ENCODE assay signal across 10 mouse cellular contexts in genomic region chr1:163574409-163575161, GRCm38 (mm10).
DNase-seq lines count a peak whose midpoint lies in the region; ATAC-seq lines count a peak whose summit lies in the region.
"Had no signal": no experiment of that assay in that cellular context is flagged by ENCODE, and none has a peak within 500 bp of the region (broad histone marks: within the 10 kb centered on the region; RNA-seq: fewer than 3 reads in every experiment).

No protein-coding gene starts in this region.

- intact Hi-C loops in heart, postnatal 25 days (cut with DNase I) = no loop called here

- 0 out of 2 replicates have a peak, but pooled peaks cover 2% of the 10 kb centered on the region for H3K4me1 ChIP-seq in heart, embryonic 11.5 days (ENCODE audit: control insufficient read depth, insufficient read depth, low read length)
- H3K4me1 ChIP-seq in limb, embryonic 12.5 days (replicated peaks) = peaks cover 53% of the 10 kb centered on the region
- H3K4me1 ChIP-seq: liver, embryonic 13.5 days had no signal

- no peak overlapping the region for H3K9ac ChIP-seq in heart, embryonic 11.5 days (ENCODE audit: low read depth, low read length)
- no peak overlapping the region for H3K9ac ChIP-seq in limb, embryonic 12.5 days (replicated peaks)
- H3K9ac ChIP-seq: liver, embryonic 13.5 days had no signal

- no peaks in the 10 kb centered on the region for H3K9me3 ChIP-seq in heart, embryonic 11.5 days (replicated peaks; ENCODE audit: control insufficient read depth, low read length)
- no peaks in the 10 kb centered on the region for H3K9me3 ChIP-seq in limb, embryonic 12.5 days
- H3K9me3 ChIP-seq: liver, embryonic 13.5 days had no signal

- ATAC-seq in heart, embryonic 11.5 days (replicated peaks; ENCODE audit: insufficient number of reproducible peaks, low FRiP score, low TSS enrichment) = peak; percentile 59; the same call in 1 of the 2 replicates
- ATAC-seq in limb, embryonic 12.5 days (ENCODE audit: insufficient number of reproducible peaks, insufficient read depth, low FRiP score, low TSS enrichment, low read depth) = peak; percentile 94

- H3K27ac ChIP-seq in heart, embryonic 11.5 days (ENCODE audit: low read depth, low read length) = no peak overlapping the region
- peak overlapping the region; percentile 78 for H3K27ac ChIP-seq in limb, embryonic 12.5 days
- H3K27ac ChIP-seq: liver, embryonic 13.5 days had no signal

- no peak for DNase-seq in heart, postnatal 25 days (ENCODE audit: low spot score)
- peak; percentile 29 for DNase-seq in retina, postnatal 1 day
- no peak for DNase-seq in retina, embryonic 14.5 days (ENCODE audit: low spot score)
- no peak for DNase-seq in right cerebral cortex, postnatal 14 days
- DNase-seq in urinary bladder, postnatal 36 days (ENCODE audit: low spot score in 2 of 2) = no peak
- DNase-seq in frontal cortex, postnatal 36 days (ENCODE audit: low spot score in 2 of 2) = no peak
- DNase-seq: liver, embryonic 13.5 days had no signal

- H3K27me3 ChIP-seq in heart, embryonic 11.5 days (ENCODE audit: control insufficient read depth, insufficient read depth, low read length) = no peaks in the 10 kb centered on the region
- H3K27me3 ChIP-seq in limb, embryonic 12.5 days = no peaks in the 10 kb centered on the region
- H3K27me3 ChIP-seq: CH12.LX; liver, embryonic 13.5 days had no signal

- WGBS in heart, embryonic 11.5 days (ENCODE audit: insufficient replicate concordance) = 54% methylated on average over 16 of the region's 16 CpGs
- 12% methylated on average over 16 of the region's 16 CpGs for WGBS in limb, embryonic 12.5 days

- H3K4me2 ChIP-seq in heart, embryonic 11.5 days = no peak overlapping the region
- H3K4me2 ChIP-seq in limb, embryonic 12.5 days = peak overlapping the region; percentile 42
- H3K4me2 ChIP-seq: liver, embryonic 13.5 days had no signal

- H3K36me3 ChIP-seq in heart, embryonic 11.5 days (ENCODE audit: control insufficient read depth, insufficient read depth, low read length) = no peaks in the 10 kb centered on the region
- H3K36me3 ChIP-seq in limb, embryonic 12.5 days = no peaks in the 10 kb centered on the region
- H3K36me3 ChIP-seq: liver, embryonic 13.5 days had no signal

- H3K4me3 ChIP-seq in heart, embryonic 11.5 days (ENCODE audit: low read depth, low read length) = no peak overlapping the region
- H3K4me3 ChIP-seq in limb, embryonic 12.5 days (replicated peaks) = 0 out of 2 replicates have a peak overlapping the region, but pooled peaks have one; percentile 14
- H3K4me3 ChIP-seq: liver, embryonic 13.5 days had no signal
